Mouse (Mus musculus): ENCODE results near the gene Arsb.

Gene Arsb

GRCm38 (mm10) chr13:93921831-93922565, 150.6 kb downstream of the Arsb start:
- DNase-seq (ENCODE audit: low read depth, low spot score): no peak

GRCm38 (mm10) chr13:93922566-93922910, 151.1 kb downstream of the Arsb start:
- no peak for DNase-seq (ENCODE audit: low read depth, low spot score)

GRCm38 (mm10) chr13:93924735-93925432, 153.5 kb downstream of the Arsb start:
- DNase-seq (ENCODE audit: low read depth, low spot score): no peak

GRCm38 (mm10) chr13:93930561-93931340, 159.3 kb downstream of the Arsb start:
- DNase-seq (ENCODE audit: low read depth, low spot score): no peak

GRCm38 (mm10) chr13:93936455-93936854, 165.0 kb downstream of the Arsb start:
- no peak for DNase-seq (ENCODE audit: low read depth, low spot score)

- no peak for DNase-seq (ENCODE audit: low read depth, low spot score)
These were observed 166.7 kb downstream of the Arsb start for GRCm38 (mm10) chr13:93938118-93938517.

- DNase-seq (ENCODE audit: low read depth, low spot score): no peak
These were observed 168.1 kb downstream of the Arsb start for GRCm38 (mm10) chr13:93939363-93940127.

- DNase-seq (ENCODE audit: low read depth, low spot score): no peak
These were observed 169.5 kb downstream of the Arsb start for GRCm38 (mm10) chr13:93940742-93941531.

- DNase-seq (ENCODE audit: low read depth, low spot score): no peak
These were observed 179.6 kb downstream of the Arsb start for GRCm38 (mm10) chr13:93950996-93951395.

- no peak for DNase-seq (ENCODE audit: low read depth, low spot score)
These were observed 180.1 kb downstream of the Arsb start for GRCm38 (mm10) chr13:93951555-93951954.

- DNase-seq (ENCODE audit: low read depth, low spot score): no peak
These were observed 181.0 kb downstream of the Arsb start for GRCm38 (mm10) chr13:93952466-93952865.

GRCm38 (mm10) chr13:93957907-93958306, 186.5 kb downstream of the Arsb start:
- no peak for DNase-seq (ENCODE audit: low read depth, low spot score)

- DNase-seq (ENCODE audit: low read depth, low spot score): no peak
These were observed 194.8 kb downstream of the Arsb start for GRCm38 (mm10) chr13:93966271-93966670.

- DNase-seq (ENCODE audit: low read depth, low spot score): no peak
These were observed 195.7 kb downstream of the Arsb start for GRCm38 (mm10) chr13:93967138-93967537.

- DNase-seq (ENCODE audit: low read depth, low spot score): no peak
These were observed 198.7 kb downstream of the Arsb start for GRCm38 (mm10) chr13:93970115-93970514.

GRCm38 (mm10) chr13:93972423-93972822, 201.0 kb downstream of the Arsb start:
- no peak for DNase-seq (ENCODE audit: low read depth, low spot score)

- no peak for DNase-seq (ENCODE audit: low read depth, low spot score)
These were observed 204.2 kb downstream of the Arsb start for GRCm38 (mm10) chr13:93975668-93976067.

- DNase-seq (ENCODE audit: low read depth, low spot score): no peak
These were observed 205.6 kb downstream of the Arsb start for GRCm38 (mm10) chr13:93976897-93977530.

- DNase-seq (ENCODE audit: low read depth, low spot score): no peak
These were observed 207.5 kb downstream of the Arsb start for GRCm38 (mm10) chr13:93978703-93979495.

- DNase-seq (ENCODE audit: low read depth, low spot score): no peak
These were observed 208.3 kb downstream of the Arsb start for GRCm38 (mm10) chr13:93979754-93980153.
